Mouse (Mus musculus): ENCODE measurements around the gene Arhgap10.

The Arhgap10 gene

GRCm38 (mm10) chr8:77516845-77517244 is 908 bp downstream of the Arhgap10 start:
- DNase-seq (ENCODE audit: low spot score in 2 of 2), result no peak

GRCm38 (mm10) chr8:77515786-77516185 is 2.0 kb downstream of the Arhgap10 start:
- no peak for DNase-seq (ENCODE audit: low spot score in 2 of 2)

GRCm38 (mm10) chr8:77515201-77515600 is 2.6 kb downstream of the Arhgap10 start:
- no peak for DNase-seq (ENCODE audit: low spot score in 2 of 2)

GRCm38 (mm10) chr8:77511750-77512493 is 5.8 kb downstream of the Arhgap10 start:
- DNase-seq (ENCODE audit: low spot score in 2 of 2), result no peak

DNA sequence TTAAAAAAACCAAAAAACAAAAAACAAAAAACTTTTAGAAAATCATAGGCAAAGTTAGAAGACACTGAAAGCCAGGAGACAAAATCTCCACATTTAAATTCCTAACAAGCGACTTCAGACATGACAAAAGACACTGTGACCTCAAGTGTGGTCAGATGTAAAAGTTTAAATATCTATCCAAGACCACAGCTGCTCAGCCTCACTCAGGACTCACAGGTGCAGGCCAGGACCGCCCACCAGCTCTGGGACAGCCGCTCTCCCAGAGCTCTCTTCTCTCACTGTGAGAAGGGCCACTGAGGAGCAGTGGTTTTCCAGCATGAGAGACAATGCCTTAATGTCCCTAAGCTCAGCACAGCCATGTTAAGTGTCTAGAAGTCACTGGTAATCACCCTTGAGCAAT is 7.3 kb downstream of the Arhgap10 start:
- DNase-seq (ENCODE audit: low spot score in 2 of 2), result no peak

- DNase-seq (ENCODE audit: low spot score in 2 of 2), result no peak
Observed at GRCm38 (mm10) chr8:77509044-77509443, 8.7 kb downstream of the Arhgap10 start.

- no peak for DNase-seq (ENCODE audit: low spot score in 2 of 2)
Observed at GRCm38 (mm10) chr8:77507510-77508035, 10.2 kb downstream of the Arhgap10 start.

DNA sequence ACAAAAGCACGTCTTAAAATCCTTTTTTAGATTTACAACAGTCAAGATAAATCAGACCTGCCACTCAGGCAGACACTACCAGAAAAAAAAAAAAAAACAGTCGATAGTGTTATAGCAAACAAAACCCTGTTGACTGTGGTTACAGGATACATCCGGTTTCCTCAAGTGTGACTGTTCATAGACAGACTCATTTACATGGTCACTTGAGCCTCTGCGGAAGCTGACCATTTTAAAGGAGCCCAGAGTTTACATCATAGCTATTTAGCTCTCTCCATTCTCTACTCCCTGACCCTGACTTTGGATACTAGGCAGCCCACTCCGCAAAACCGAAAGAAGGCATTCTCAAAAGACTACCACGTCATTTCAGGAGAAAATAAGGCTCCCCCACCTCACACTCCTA is 11.2 kb downstream of the Arhgap10 start:
- no peak for DNase-seq (ENCODE audit: low spot score in 2 of 2)

- DNase-seq (ENCODE audit: low spot score in 2 of 2), result no peak
Observed at GRCm38 (mm10) chr8:77502547-77502946, 15.2 kb downstream of the Arhgap10 start.

- no peak for DNase-seq (ENCODE audit: low spot score in 2 of 2)
Observed at GRCm38 (mm10) chr8:77501131-77501530, 16.6 kb downstream of the Arhgap10 start.

DNA sequence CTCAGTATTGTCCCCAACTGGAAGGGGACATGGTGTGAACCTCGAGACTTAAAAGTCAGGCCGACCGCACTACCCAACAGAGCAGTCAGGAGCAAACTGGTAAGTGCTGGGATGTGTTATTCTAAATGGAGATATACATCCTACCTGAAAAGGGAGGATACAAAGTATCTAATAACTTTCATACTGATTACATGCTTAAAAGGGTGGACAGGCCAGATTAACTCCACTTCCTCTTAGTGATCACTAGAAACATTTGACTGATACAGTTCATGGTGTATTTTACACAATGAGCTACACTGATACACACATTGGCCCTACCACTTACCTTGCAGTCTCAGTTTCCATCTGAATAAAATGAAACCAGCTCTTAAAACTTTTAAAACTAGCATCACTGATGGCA is 17.5 kb downstream of the Arhgap10 start:
- DNase-seq (ENCODE audit: low spot score in 2 of 2), result no peak

GRCm38 (mm10) chr8:77497442-77497841 is 20.3 kb downstream of the Arhgap10 start:
- DNase-seq (ENCODE audit: low spot score in 2 of 2), result no peak

DNA sequence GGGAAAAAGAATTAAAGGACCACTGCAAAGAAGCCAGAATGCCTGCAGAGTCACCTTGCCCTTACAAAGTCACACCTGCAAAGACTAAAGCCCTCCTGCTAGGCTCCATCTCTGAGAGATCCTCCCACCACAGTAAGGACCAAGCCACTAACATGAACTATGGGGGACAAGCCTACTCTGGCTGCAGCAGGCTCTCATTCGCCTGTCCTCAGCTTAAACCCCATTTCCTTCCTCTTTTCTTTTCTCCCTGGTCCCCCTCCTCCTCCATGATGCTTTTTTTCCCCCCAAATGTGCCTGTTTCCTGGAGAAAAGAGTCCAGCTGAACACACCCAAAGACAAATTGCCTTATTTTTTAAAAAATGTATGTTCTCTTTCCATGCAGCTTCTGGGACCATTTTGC is 21.5 kb downstream of the Arhgap10 start:
- no peak for DNase-seq (ENCODE audit: low spot score in 2 of 2)

GRCm38 (mm10) chr8:77494376-77495328 is 23.1 kb downstream of the Arhgap10 start:
- DNase-seq (ENCODE audit: low spot score in 2 of 2), result no peak

DNA sequence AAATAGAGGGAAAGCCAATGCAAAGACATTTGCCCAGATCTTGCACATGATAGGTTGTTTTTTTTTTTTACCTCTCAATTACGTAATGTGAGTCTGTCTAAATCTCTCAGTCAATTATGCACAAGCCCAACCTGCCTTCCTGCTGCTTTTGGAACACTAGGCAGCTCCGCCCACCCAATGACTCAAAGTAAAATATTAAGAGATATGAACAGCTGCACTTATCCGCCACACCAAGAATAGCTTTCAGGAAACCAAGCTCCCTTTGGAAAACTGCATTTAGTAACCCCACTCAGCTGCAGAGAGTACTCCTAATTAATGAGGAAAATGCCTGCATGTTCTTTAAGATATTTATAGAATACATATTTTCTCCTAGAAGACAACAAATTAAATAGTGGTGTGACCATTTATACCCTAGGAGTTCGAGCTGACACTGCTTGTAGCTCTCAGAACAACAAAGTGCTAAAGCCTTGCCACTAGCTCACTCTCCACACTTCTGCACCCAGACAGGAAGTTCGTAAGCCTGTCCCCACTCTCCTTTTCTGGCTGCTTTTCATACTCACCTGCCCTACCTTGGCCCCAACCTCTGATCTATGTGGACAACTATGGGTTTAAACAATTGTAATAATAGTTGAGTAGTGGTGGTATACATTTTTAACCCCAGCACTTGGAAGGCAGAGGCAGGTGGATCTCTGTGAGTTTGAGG is 25.2 kb downstream of the Arhgap10 start:
- no peak for DNase-seq (ENCODE audit: low spot score in 2 of 2)

GRCm38 (mm10) chr8:77491231-77491923 is 26.4 kb downstream of the Arhgap10 start:
- no peak for DNase-seq (ENCODE audit: low spot score in 2 of 2)

DNA sequence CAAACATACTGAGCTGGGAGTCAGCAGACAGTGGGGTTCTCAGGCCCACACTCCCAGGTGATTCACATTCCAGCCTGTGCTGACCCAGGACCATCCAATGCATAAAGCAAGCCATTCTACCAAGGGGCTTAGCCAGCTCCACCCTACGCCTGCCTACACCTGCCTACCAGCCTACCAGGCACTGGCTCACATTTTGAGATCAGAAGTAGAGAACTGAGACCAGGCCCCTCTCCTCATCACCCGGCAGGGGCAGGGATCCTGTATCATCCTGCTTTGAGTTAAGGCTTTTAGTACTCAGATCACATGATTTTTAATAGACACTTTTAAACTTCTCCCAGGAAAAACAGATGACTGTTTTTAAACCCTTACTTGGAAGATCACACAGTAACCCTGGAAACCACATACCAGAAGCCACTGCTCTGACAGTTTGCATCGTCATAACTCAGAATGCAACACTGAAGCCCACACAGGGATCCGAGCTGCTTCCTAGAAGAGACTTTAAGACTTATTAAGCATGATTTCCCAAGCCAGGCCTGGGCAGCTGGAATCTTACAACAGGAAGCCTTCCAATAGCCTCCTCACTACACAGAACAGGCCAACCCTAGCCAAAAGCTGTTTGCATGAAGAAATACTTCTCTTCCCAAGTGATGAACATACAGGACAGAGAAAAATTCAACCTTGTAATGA is 27.5 kb downstream of the Arhgap10 start:
- DNase-seq (ENCODE audit: low spot score in 2 of 2), result no peak

DNA sequence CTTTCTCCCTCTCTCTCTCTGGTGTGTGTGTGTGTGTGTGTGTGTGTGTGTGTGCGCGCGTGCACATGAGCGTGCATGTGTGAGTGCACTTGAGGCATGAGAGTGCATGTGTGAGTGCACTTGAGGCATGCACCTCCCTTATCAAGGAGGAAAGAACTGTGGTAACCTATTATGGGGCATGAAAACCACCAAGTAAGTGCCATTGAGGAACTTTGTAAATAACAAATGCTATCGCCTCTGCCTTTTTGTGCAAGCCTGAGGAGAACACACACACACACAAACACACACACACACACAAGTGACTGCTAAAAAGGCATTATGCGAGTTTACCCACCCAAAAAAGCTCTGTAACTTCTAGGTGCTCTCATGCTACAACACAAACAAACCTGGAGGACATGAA is 28.5 kb downstream of the Arhgap10 start:
- no peak for DNase-seq (ENCODE audit: low spot score in 2 of 2)

- DNase-seq (ENCODE audit: low spot score in 2 of 2), result no peak
Observed at GRCm38 (mm10) chr8:77488215-77488606, 29.5 kb downstream of the Arhgap10 start.

- DNase-seq (ENCODE audit: low spot score in 2 of 2), result no peak
Observed at GRCm38 (mm10) chr8:77487590-77488214, 30.1 kb downstream of the Arhgap10 start.

Measured in cerebellum, postnatal 4 days (tissue).